Mouse (Mus musculus) neural tube, embryonic 15.5 days (tissue): ENCODE results near the gene Olfr1424. TPM values are rescaled to one million over a fixed set of nuclear protein-coding genes. Genes with fewer than 3 reads are reported as not detected.

Experiments used
- ATAC-seq: fragments of 200-750 bp; cut with Nextera tagmentation; 2 replicates; pipeline ENCODE4 v1.8.0; 2017; ENCODE audit warnings: mild to moderate bottlenecking, moderate TSS enrichment, moderate library complexity; ENCODE audit not compliant: low FRiP score
- H3K27ac ChIP-seq: fragments of 300-500 bp; sonication (generic); replicated peaks from 2 replicates; pipeline ENCODE4 v1.5.1; 2015; ENCODE audit warnings: mild to moderate bottlenecking, inconsistent platforms
- H3K27me3 ChIP-seq: fragments of 300-500 bp; sonication (generic); replicated peaks from 2 replicates; pipeline ENCODE4 v1.6.1; 2015; ENCODE audit warnings: inconsistent platforms
- H3K36me3 ChIP-seq: fragments of 300-500 bp; sonication (generic); 2 replicates; pipeline ENCODE4 v1.6.1; 2015; ENCODE audit warnings: inconsistent platforms
- H3K4me1 ChIP-seq: fragments of 300-500 bp; sonication (generic); 2 replicates; pipeline ENCODE4 v1.6.1; 2015; ENCODE audit warnings: inconsistent platforms
- H3K4me2 ChIP-seq: fragments of 300-500 bp; sonication (generic); 2 replicates; pipeline ENCODE4 v1.6.1; 2015; ENCODE audit warnings: inconsistent platforms, mild to moderate bottlenecking, moderate library complexity
- H3K4me3 ChIP-seq: fragments of 300-500 bp; sonication (generic); replicated peaks from 2 replicates; pipeline ENCODE4 v1.5.1; 2015; ENCODE audit warnings: mild to moderate bottlenecking, inconsistent platforms
- H3K9ac ChIP-seq: fragments of 300-500 bp; sonication (generic); replicated peaks from 2 replicates; pipeline ENCODE4 v1.6.1; 2015; ENCODE audit warnings: mild to moderate bottlenecking, inconsistent platforms
- H3K9me3 ChIP-seq: fragments of 300-500 bp; sonication (generic); replicated peaks from 2 replicates; pipeline ENCODE4 v1.6.1; 2016; ENCODE audit warnings: inconsistent platforms
- WGBS: fragments of 180-500 bp; shearing (Covaris S2); methylation state at CpG from one replicate; pipeline ENCODE4 v1.1.7; 2015; ENCODE audit warnings: mixed read lengths; 5-methylcytosine and 5-hydroxymethylcytosine counted together
- polyA plus RNA-seq: library from polyadenylated mRNA; unstranded; fragments of >200 nt; fragmentation: Nextera tagmentation; extraction: Ambion mirVana; gene quantifications from 2 replicates; pipeline ENCODE4 v1.2.1, GENCODE M21; 2015

The Olfr1424 gene
- polyA plus RNA-seq, 1 experiment from 2014 or later = not detected

- H3K27ac ChIP-seq = no peak overlapping the region
- ATAC-seq = no peak
- no peak overlapping the region for H3K9ac ChIP-seq
- 91% methylated on average over 4 of the region's 4 CpGs for WGBS
- H3K4me1 ChIP-seq = no peaks in the 10 kb centered on the region
- H3K36me3 ChIP-seq = no peaks in the 10 kb centered on the region
- H3K9me3 ChIP-seq = no peaks in the 10 kb centered on the region
- no peak overlapping the region for H3K4me3 ChIP-seq
- no peak overlapping the region for H3K4me2 ChIP-seq
- no peaks in the 10 kb centered on the region for H3K27me3 ChIP-seq
These were observed 38.3 kb downstream of the Olfr1424 start for GRCm38 (mm10) chr19:12024149-12024548.

DNA sequence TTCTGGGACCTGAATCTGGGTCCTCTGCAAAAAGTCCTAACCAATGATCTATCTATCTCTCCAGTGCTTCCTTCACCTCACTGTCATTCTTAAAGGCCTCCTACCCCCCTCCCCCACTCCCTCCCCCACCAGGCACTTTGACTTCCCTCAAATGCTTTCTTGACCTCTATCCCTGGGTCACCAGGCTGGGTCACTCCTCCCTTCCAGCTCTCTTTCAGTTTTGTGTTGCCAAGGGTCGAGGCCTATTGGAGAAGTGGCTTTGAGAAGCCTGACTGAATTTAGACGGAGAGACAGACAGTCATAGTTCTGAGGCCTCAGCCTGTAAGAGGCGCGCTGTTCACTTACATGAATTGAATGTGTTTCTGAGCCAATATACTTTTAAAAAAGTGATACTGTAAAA lies 46.3 kb downstream of the Olfr1424 start:
- Histone ChIP-seq H3K9ac (no peak overlapping the region), H3K9me3 (no peaks in the 10 kb centered on the region), H3K27me3 (no peaks in the 10 kb centered on the region), H3K36me3 (no peaks in the 10 kb centered on the region), H3K27ac (no peak overlapping the region), H3K4me3 (no peak overlapping the region), H3K4me1 (0 out of 2 replicates have a peak, but pooled peaks cover 4% of the 10 kb centered on the region), H3K4me2 (no peak overlapping the region)
- WGBS = 73% methylated on average over 4 of the region's 4 CpGs
- no peak for ATAC-seq

DNA sequence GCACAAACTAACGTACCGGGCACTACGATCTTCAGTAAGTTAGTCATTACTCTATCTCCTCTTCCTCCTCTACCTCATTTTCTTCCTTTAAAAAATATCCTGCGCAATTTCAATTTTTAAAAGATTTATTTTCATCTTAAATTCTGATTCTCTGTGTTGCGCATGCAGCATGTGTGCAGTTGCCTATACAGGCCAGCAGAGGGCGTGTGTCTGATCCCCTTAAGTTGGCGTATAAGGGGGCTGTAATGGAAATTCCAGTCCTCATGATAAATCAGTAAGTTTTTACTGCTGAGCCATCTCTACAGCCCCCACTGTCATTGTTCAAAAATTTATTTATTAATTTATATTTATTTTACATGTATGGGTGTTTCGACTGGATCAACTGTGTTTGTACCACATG lies 46.8 kb downstream of the Olfr1424 start:
- no peak overlapping the region for H3K27ac ChIP-seq
- 0 out of 2 replicates have a peak, but pooled peaks cover 4% of the 10 kb centered on the region for H3K4me1 ChIP-seq
- ATAC-seq = no peak
- WGBS = 72% methylated on average over 8 of the region's 8 CpGs
- H3K27me3 ChIP-seq = no peaks in the 10 kb centered on the region
- no peak overlapping the region for H3K4me2 ChIP-seq
- H3K36me3 ChIP-seq = no peaks in the 10 kb centered on the region
- no peak overlapping the region for H3K4me3 ChIP-seq
- H3K9me3 ChIP-seq = no peaks in the 10 kb centered on the region
- H3K9ac ChIP-seq = no peak overlapping the region

- WGBS = under 1% methylated on average over 12 of the region's 12 CpGs
These were observed 49.3 kb downstream of the Olfr1424 start for GRCm38 (mm10) chr19:12013228-12013627.

DNA sequence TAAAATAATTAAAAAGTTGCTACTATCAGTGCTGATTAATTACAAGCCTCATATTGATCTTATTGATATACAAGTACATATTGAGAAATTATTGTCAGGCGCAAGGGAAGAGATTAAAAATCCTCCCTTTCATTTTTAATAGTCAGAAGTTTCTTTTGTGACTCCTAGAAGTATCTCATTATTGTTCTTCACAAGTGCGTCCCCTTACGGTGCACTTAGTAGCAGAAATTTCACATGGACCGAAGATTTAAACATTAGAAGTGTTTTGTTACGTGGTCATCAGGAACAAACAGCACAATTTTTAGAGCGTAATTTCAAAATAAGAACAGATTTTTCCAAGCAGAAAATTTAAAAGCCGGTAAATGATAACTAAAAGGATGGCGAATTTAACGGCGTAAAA lies 49.9 kb downstream of the Olfr1424 start:
- WGBS = 1% methylated on average over 10 of the region's 10 CpGs
- H3K27ac ChIP-seq = no peak overlapping the region
- peak overlapping the region; percentile 61 for H3K4me3 ChIP-seq
- no peaks in the 10 kb centered on the region for H3K36me3 ChIP-seq
- H3K4me2 ChIP-seq = peak overlapping the region; percentile 76
- no peak overlapping the region for H3K9ac ChIP-seq
- H3K4me1 ChIP-seq = peaks cover 13% of the 10 kb centered on the region; the same call in 1 of the 2 replicates
- ATAC-seq = no peak
- H3K9me3 ChIP-seq = no peaks in the 10 kb centered on the region
- no peaks in the 10 kb centered on the region for H3K27me3 ChIP-seq

More at GRCm38 (mm10) chr19:12013228-12013627, 49.3 kb downstream of the Olfr1424 start:
- H3K4me3 ChIP-seq = peak overlapping the region; percentile 61
- H3K4me2 ChIP-seq = peak overlapping the region; percentile 76
- H3K4me1 ChIP-seq = 0 out of 2 replicates have a peak, but pooled peaks cover 11% of the 10 kb centered on the region
- 0 out of 2 replicates have a peak overlapping the region, but pooled peaks have one; percentile 28 for H3K9ac ChIP-seq
- no peak overlapping the region for H3K27ac ChIP-seq
- no peak for ATAC-seq
- no peaks in the 10 kb centered on the region for H3K9me3 ChIP-seq
- H3K27me3 ChIP-seq = no peaks in the 10 kb centered on the region
- H3K36me3 ChIP-seq = no peaks in the 10 kb centered on the region

DNA sequence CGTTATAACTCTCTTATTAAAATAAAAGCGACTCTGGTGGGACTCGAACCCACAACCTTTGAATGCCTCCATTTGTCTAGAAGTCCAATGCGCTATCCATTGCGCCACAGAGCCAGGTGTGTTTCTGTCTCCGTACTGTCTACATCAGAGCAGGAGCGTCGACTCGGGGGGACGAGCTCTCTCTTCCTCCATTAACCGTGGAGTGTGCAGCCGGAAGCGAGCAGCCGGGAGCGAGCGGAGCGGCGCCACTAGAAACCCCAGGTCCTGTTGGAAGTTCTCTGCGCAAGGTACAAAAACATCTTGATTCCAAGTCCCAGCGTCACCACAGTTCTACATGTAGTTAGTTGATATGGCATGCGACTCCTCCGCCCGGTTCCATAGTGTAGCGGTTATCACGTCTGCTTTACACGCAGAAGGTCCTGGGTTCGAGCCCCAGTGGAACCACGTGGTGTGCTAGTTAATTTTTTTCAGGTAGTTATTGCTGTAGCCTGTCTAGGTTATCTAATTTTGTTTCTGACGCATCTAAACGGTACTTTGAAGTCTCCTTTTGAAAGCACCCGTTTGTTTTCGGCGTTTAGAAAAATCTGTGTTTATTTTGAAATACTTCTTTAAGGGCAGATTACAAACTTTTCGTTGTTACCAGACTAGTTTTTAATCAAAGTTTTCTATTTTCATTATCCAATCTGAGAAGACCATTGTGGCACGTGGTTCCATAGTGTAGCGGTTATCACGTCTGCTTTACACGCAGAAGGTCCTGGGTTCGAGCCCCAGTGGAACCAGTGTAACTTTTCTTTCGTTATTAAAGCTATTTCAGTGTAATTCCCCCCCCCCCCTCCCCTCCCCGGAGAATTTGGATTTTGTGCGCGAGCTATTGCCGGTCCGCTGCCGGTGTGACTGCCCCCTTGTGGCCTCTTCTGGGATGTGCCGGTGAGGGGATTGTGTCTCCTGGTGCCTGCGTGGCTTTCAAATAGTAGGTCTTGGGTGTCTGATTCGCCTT lies 50.6 kb downstream of the Olfr1424 start:
- peak overlapping the region; percentile 76 for H3K4me2 ChIP-seq
- H3K27me3 ChIP-seq = no peaks in the 10 kb centered on the region
- H3K4me3 ChIP-seq = peak overlapping the region; percentile 61
- peak overlapping the region; percentile 46; the same call in 1 of the 2 replicates for H3K9ac ChIP-seq
- under 1% methylated on average over 49 of the region's 49 CpGs for WGBS
- peak; percentile 84 for ATAC-seq
- peak overlapping the region; percentile 90 for H3K27ac ChIP-seq
- H3K9me3 ChIP-seq = no peaks in the 10 kb centered on the region
- H3K4me1 ChIP-seq = peaks cover 21% of the 10 kb centered on the region
- no peaks in the 10 kb centered on the region for H3K36me3 ChIP-seq

GRCm38 (mm10) chr19:12010916-12011559 lies 51.4 kb downstream of the Olfr1424 start:
- peaks cover 26% of the 10 kb centered on the region for H3K4me1 ChIP-seq
- peak overlapping the region; percentile 76 for H3K4me2 ChIP-seq
- under 1% methylated on average over 26 of the region's 26 CpGs for WGBS
- peak; percentile 78 for ATAC-seq
- H3K27me3 ChIP-seq = no peaks in the 10 kb centered on the region
- H3K4me3 ChIP-seq = peak overlapping the region; percentile 61
- peak overlapping the region; percentile 90 for H3K27ac ChIP-seq
- H3K36me3 ChIP-seq = no peaks in the 10 kb centered on the region
- H3K9ac ChIP-seq = peak overlapping the region; percentile 68
- H3K9me3 ChIP-seq = no peaks in the 10 kb centered on the region

DNA sequence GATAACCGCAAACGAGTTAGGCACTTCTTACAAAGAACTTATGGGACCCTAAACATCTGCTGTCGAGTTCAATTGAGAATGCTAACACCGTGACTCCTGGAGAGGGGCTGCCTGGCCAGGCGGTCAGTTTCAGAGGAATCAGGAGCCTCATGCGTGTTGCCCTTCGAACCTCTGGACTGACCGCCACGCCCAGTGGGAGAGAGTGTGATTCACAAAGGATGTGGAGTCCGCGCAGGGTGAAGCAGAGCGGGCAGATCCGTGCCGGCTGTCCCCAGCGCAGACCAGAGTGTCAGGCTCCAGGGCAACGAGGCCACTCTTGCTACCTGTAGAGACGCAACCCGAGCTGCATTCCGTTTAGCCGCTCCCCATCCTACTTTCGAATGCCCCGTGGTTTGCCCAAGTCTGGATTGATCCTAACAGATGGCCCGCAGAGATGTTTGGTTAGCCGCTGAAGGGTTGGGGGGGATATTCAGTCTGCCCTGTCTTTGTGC lies 52.2 kb downstream of the Olfr1424 start:
- Histone ChIP-seq H3K4me1 (peaks cover 26% of the 10 kb centered on the region), H3K4me3 (peak overlapping the region; percentile 61), H3K27me3 (no peaks in the 10 kb centered on the region), H3K27ac (peak overlapping the region; percentile 90), H3K9ac (peak overlapping the region; percentile 68), H3K9me3 (no peaks in the 10 kb centered on the region), H3K36me3 (no peaks in the 10 kb centered on the region), H3K4me2 (peak overlapping the region; percentile 76)
- peak; percentile 28 for ATAC-seq
- WGBS = under 1% methylated on average over 24 of the region's 24 CpGs

DNA sequence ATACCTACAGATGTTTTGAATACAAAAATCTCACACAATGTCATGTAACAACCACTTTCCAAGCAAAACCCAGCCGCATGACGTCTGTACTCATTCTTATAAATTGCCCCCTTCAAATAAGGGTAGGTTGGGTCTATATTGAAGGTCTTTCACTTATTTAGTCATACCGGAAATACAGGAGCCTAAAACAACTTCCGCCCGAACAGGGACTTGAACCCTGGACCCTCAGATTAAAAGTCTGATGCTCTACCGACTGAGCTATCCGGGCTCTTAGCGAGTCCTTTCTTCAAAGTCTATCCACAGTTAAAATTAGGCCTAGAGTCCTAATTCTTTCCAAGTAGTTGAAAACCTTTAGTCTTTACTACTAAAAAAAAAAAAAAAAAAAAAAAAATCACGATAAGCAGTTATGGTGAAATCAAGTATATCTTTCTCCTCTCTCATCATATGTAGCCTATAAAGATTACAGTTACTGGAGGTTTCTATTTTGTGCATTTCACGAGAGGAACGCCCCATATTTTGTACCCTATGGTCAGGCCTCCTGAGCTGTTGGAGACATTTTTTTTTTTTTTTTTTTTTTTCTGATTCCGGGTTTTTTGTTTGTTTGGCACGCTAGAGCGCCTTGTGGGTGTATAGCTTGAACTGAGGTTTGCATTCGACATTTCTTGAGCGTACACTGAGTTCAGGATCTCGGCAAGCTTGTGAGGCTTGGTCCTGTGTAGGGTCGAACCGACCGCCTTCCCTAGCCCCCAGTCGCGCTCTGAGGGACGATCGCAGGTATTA lies 52.8 kb downstream of the Olfr1424 start:
- H3K27me3 ChIP-seq = no peaks in the 10 kb centered on the region

More for the DNA sequence above, 52.8 kb downstream of the Olfr1424 start:
- Histone ChIP-seq H3K9me3 (no peaks in the 10 kb centered on the region), H3K4me1 (peaks cover 28% of the 10 kb centered on the region), H3K36me3 (no peaks in the 10 kb centered on the region), H3K27ac (peak overlapping the region; percentile 90), H3K9ac (peak overlapping the region; percentile 68), H3K4me3 (peak overlapping the region; percentile 61), H3K4me2 (peak overlapping the region; percentile 76)
- 0 out of 2 replicates have a peak, but pooled peaks have one; percentile 2 for ATAC-seq
- WGBS = under 1% methylated on average over 24 of the region's 24 CpGs
